Mouse (Mus musculus) kidney, embryonic 15.5 days (tissue): ENCODE measurements around the gene Uox. TPM values are rescaled to one million over a fixed set of nuclear protein-coding genes. Genes with fewer than 3 reads are reported as not detected.

ENCODE experiments used
- ATAC-seq: fragments of 200-750 bp; cut with Nextera tagmentation; replicated peaks from 2 replicates; pipeline ENCODE4 v1.8.0; 2017; ENCODE audit warnings: moderate TSS enrichment; ENCODE audit not compliant: low FRiP score
- H3K27ac ChIP-seq: fragments of 300-500 bp; sonication (generic); 2 replicates; pipeline ENCODE4 v1.5.1; 2015; ENCODE audit warnings: mild to moderate bottlenecking, inconsistent platforms
- H3K27me3 ChIP-seq: fragments of 300-500 bp; sonication (generic); 2 replicates; pipeline ENCODE4 v1.6.1; 2015; ENCODE audit warnings: inconsistent platforms
- H3K36me3 ChIP-seq: fragments of 300-500 bp; sonication (generic); 2 replicates; pipeline ENCODE4 v1.6.1; 2015; ENCODE audit warnings: inconsistent platforms
- H3K4me1 ChIP-seq: fragments of 300-500 bp; sonication (generic); 2 replicates; pipeline ENCODE4 v1.6.1; 2015; ENCODE audit warnings: inconsistent platforms
- H3K4me2 ChIP-seq: fragments of 300-500 bp; sonication (generic); 2 replicates; pipeline ENCODE4 v1.6.1; 2015; ENCODE audit warnings: moderate library complexity, mild to moderate bottlenecking, inconsistent platforms
- H3K4me3 ChIP-seq: fragments of 300-500 bp; sonication (generic); replicated peaks from 2 replicates; pipeline ENCODE4 v1.5.1; 2015; ENCODE audit warnings: mild to moderate bottlenecking, inconsistent platforms
- H3K9ac ChIP-seq: fragments of 300-500 bp; sonication (generic); 2 replicates; pipeline ENCODE4 v1.6.1; 2015; ENCODE audit warnings: mild to moderate bottlenecking, inconsistent platforms
- H3K9me3 ChIP-seq: fragments of 300-500 bp; sonication (generic); replicated peaks from 2 replicates; pipeline ENCODE4 v1.6.1; 2016; ENCODE audit warnings: inconsistent platforms
- WGBS: fragments of 180-500 bp; shearing (Covaris S2); methylation state at CpG from one replicate; pipeline ENCODE4 v1.1.7; 2015; ENCODE audit warnings: mixed read lengths; 5-methylcytosine and 5-hydroxymethylcytosine counted together
- polyA plus RNA-seq: library from polyadenylated mRNA; unstranded; fragments of >200 nt; fragmentation: Nextera tagmentation; extraction: Ambion mirVana; gene quantifications from 2 replicates; pipeline ENCODE4 v1.2.1, GENCODE M21; 2015

Uox gene
- polyA plus RNA-seq, 1 experiment from 2014 or later, result 0.88 TPM

GRCm38 (mm10) chr3:146611261-146611660, 41.0 kb downstream of the Uox start:
- 87% methylated on average over 4 of the region's 4 CpGs for WGBS

GRCm38 (mm10) chr3:146611821-146612220, 41.6 kb downstream of the Uox start:
- H3K4me1 ChIP-seq, result no peaks in the 10 kb centered on the region
- no peak overlapping the region for H3K27ac ChIP-seq
- no peaks in the 10 kb centered on the region for H3K27me3 ChIP-seq
- H3K4me2 ChIP-seq, result no peak overlapping the region
- no peaks in the 10 kb centered on the region for H3K9me3 ChIP-seq
- no peak for ATAC-seq
- no peak overlapping the region for H3K4me3 ChIP-seq
- 68% methylated on average over 4 of the region's 4 CpGs for WGBS
- H3K36me3 ChIP-seq, result no peaks in the 10 kb centered on the region
- no peak overlapping the region for H3K9ac ChIP-seq

More at GRCm38 (mm10) chr3:146611261-146611660, 41.0 kb downstream of the Uox start:
- H3K4me2 ChIP-seq, result no peak overlapping the region
- no peak overlapping the region for H3K9ac ChIP-seq
- no peaks in the 10 kb centered on the region for H3K36me3 ChIP-seq
- H3K27ac ChIP-seq, result no peak overlapping the region
- H3K27me3 ChIP-seq, result no peaks in the 10 kb centered on the region
- no peaks in the 10 kb centered on the region for H3K4me1 ChIP-seq
- no peaks in the 10 kb centered on the region for H3K9me3 ChIP-seq
- H3K4me3 ChIP-seq, result no peak overlapping the region
- ATAC-seq, result no peak

DNA sequence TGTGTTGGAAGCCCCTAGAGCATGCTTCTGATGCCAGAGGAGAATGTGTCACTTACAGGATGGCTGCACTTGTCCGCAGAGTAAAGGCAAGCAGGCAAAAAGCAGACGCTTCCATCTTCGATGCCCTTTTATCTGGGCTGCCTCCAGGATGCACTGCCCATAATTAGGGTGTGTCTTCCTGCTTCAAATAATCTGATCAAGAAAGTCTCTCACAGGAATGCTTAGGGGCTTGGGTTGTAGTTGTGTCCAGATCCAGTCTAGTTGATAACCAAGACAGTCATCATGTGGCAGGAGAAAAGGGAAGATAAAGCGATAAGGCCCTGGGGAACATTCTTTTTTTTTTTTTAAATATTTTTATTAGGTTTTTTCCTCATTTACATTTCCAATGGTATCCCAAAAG, 45.3 kb downstream of the Uox start, which contains the start of gene Dnase2b:
TSS of gene Dnase2b (minus strand) at position 101 of the 400 bp plus-strand sequence.
- no peaks in the 10 kb centered on the region for H3K4me1 ChIP-seq
- no peaks in the 10 kb centered on the region for H3K9me3 ChIP-seq
- no peak within 1 kb of the TSS for H3K4me3 ChIP-seq
- no peaks in the 10 kb centered on the region for H3K27me3 ChIP-seq
- no peak within 1 kb of the TSS for H3K9ac ChIP-seq
- no peak within 1 kb of the TSS for H3K4me2 ChIP-seq
- no peaks in the 10 kb centered on the region for H3K36me3 ChIP-seq
- no peak for ATAC-seq
- 94% methylated on average over 4 of the region's 4 CpGs for WGBS
- no peak within 1 kb of the TSS for H3K27ac ChIP-seq

GRCm38 (mm10) chr3:146616533-146617283, 46.5 kb downstream of the Uox start:
- Histone ChIP-seq H3K27me3 (no peaks in the 10 kb centered on the region), H3K9ac (no peak overlapping the region), H3K27ac (no peak overlapping the region), H3K4me2 (no peak overlapping the region), H3K4me1 (no peaks in the 10 kb centered on the region), H3K4me3 (no peak overlapping the region), H3K36me3 (no peaks in the 10 kb centered on the region), H3K9me3 (no peaks in the 10 kb centered on the region)
- no peak for ATAC-seq
- WGBS, result 69% methylated on average over 5 of the region's 5 CpGs

- Histone ChIP-seq H3K4me2 (no peak overlapping the region), H3K36me3 (no peaks in the 10 kb centered on the region), H3K4me1 (no peaks in the 10 kb centered on the region), H3K9me3 (no peaks in the 10 kb centered on the region), H3K4me3 (no peak overlapping the region), H3K9ac (no peak overlapping the region), H3K27me3 (no peaks in the 10 kb centered on the region), H3K27ac (no peak overlapping the region)
- ATAC-seq, result no peak
Observed at GRCm38 (mm10) chr3:146617946-146618345, 47.7 kb downstream of the Uox start.

DNA sequence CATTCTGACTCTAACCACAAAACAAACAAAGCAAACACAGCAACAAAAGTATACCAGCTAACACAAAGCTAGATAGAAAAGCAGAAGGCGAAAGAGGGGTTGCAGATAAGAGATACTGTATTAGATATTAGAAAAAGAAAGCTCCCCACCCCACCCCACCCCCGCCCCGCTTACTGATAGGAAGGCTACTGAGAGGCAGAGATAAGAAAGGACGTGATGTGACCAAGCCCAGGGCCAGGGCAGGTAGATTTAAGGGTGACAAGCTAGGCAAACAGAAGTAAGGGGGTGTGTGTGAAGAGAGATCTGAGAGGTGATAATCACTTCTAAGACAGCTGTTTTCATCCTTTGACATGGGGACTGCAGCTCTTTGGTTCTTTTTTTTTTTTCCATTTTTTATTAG, 48.1 kb downstream of the Uox start:
- no peak overlapping the region for H3K4me2 ChIP-seq
- no peaks in the 10 kb centered on the region for H3K4me1 ChIP-seq
- WGBS, result 85% methylated on average over 4 of the region's 4 CpGs
- H3K9ac ChIP-seq, result no peak overlapping the region
- H3K4me3 ChIP-seq, result no peak overlapping the region
- ATAC-seq, result no peak
- H3K9me3 ChIP-seq, result no peaks in the 10 kb centered on the region
- H3K27me3 ChIP-seq, result no peaks in the 10 kb centered on the region
- H3K36me3 ChIP-seq, result no peaks in the 10 kb centered on the region
- no peak overlapping the region for H3K27ac ChIP-seq

GRCm38 (mm10) chr3:146620101-146620500, 49.9 kb downstream of the Uox start:
- Histone ChIP-seq H3K36me3 (no peaks in the 10 kb centered on the region), H3K4me2 (no peak overlapping the region), H3K9me3 (no peaks in the 10 kb centered on the region), H3K4me1 (no peaks in the 10 kb centered on the region), H3K27me3 (no peaks in the 10 kb centered on the region), H3K27ac (no peak overlapping the region), H3K4me3 (no peak overlapping the region), H3K9ac (no peak overlapping the region)
- ATAC-seq, result no peak
- WGBS, result 81% methylated on average over 10 of the region's 10 CpGs

- Histone ChIP-seq H3K4me1 (no peaks in the 10 kb centered on the region), H3K27ac (no peak overlapping the region), H3K4me3 (no peak overlapping the region), H3K9ac (no peak overlapping the region), H3K36me3 (no peaks in the 10 kb centered on the region), H3K27me3 (no peaks in the 10 kb centered on the region), H3K9me3 (no peaks in the 10 kb centered on the region), H3K4me2 (no peak overlapping the region)
- ATAC-seq, result no peak
- 84% methylated on average over 14 of the region's 14 CpGs for WGBS
Observed at GRCm38 (mm10) chr3:146620555-146621249, 50.5 kb downstream of the Uox start.

DNA sequence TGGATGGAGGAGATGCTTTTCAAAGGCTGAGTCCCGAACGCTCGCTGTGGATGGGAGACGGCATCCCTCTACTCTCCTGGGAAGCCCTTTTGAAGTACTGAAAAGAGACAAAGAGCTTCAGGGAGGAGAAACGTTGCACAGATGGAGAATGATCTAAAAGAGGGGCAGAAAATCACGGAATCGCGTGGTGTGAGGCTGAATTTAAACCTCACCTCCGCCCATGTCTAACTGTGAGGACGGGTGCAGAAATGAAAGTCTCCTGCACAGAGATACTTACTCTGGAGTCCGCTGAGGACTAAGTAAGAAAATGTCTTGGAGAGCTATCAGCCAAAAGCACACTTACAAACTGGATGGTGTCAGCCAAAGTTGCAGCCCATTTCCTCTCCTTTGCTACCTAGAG, 51.7 kb downstream of the Uox start:
- Histone ChIP-seq H3K4me1 (no peaks in the 10 kb centered on the region), H3K9me3 (no peaks in the 10 kb centered on the region), H3K27me3 (no peaks in the 10 kb centered on the region), H3K4me3 (no peak overlapping the region), H3K36me3 (no peaks in the 10 kb centered on the region), H3K27ac (no peak overlapping the region), H3K4me2 (no peak overlapping the region), H3K9ac (no peak overlapping the region)
- no peak for ATAC-seq
- WGBS, result 83% methylated on average over 11 of the region's 11 CpGs

DNA sequence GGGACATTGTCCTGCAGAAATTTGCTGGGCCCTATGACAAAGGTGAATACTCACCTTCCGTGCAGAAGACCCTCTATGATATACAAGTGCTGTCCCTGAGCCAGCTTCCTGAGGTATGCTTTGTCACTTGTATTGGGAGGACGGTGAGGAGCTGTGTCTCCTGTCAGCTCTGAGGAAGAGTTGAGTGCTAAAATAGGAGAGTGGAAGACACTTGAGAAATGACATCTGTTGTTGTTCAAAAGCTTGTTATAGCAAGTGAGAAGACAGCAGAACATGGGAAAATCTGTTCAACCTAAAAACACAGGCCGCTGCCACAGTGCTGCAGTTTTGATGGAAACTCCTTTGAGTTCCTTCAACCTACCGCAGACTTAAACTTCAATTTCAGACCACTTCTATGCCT, 55.5 kb downstream of the Uox start:
- no peak for ATAC-seq
- Histone ChIP-seq H3K9ac (no peak overlapping the region), H3K36me3 (no peaks in the 10 kb centered on the region), H3K4me1 (peaks cover 18% of the 10 kb centered on the region), H3K9me3 (no peaks in the 10 kb centered on the region), H3K4me2 (no peak overlapping the region), H3K27me3 (no peaks in the 10 kb centered on the region), H3K4me3 (no peak overlapping the region), H3K27ac (no peak overlapping the region)
- WGBS, result 81% methylated on average over 4 of the region's 4 CpGs

GRCm38 (mm10) chr3:146628227-146628982, 58.2 kb downstream of the Uox start:
- no peaks in the 10 kb centered on the region for H3K36me3 ChIP-seq
- no peak overlapping the region for H3K9ac ChIP-seq
- H3K27ac ChIP-seq, result peak overlapping the region; percentile 67; the same call in 1 of the 2 replicates
- peak; percentile 95 for ATAC-seq
- WGBS, result 40% methylated on average over 8 of the region's 8 CpGs
- H3K4me3 ChIP-seq, result no peak overlapping the region
- H3K4me1 ChIP-seq, result peaks cover 18% of the 10 kb centered on the region
- peak overlapping the region; percentile 36 for H3K4me2 ChIP-seq
- H3K27me3 ChIP-seq, result no peaks in the 10 kb centered on the region
- H3K9me3 ChIP-seq, result no peaks in the 10 kb centered on the region

DNA sequence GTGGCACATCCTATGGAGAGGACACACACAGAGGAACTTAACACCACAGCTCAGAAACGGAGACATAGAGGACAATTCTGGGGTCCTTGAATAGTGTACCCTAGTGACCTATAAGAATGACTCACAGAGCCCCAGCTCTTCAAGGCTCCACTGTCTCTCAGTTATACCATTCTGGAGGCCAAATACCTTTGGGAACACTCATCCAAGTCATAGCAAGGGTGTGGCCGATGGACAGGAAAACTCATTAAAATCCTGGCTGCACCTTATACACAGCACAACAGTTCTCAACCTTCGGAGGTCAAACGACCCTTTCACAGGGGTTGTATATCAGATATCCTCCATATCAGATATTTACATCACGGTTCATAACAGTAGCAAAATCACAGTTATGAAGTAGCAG, 62.3 kb downstream of the Uox start:
- Histone ChIP-seq H3K4me3 (no peak overlapping the region), H3K36me3 (no peaks in the 10 kb centered on the region), H3K27me3 (no peaks in the 10 kb centered on the region), H3K27ac (no peak overlapping the region), H3K4me1 (peaks cover 18% of the 10 kb centered on the region), H3K9me3 (no peaks in the 10 kb centered on the region), H3K4me2 (no peak overlapping the region), H3K9ac (no peak overlapping the region)
- 82% methylated on average over 5 of the region's 5 CpGs for WGBS
- ATAC-seq, result no peak
